In the genomic region with DNA sequence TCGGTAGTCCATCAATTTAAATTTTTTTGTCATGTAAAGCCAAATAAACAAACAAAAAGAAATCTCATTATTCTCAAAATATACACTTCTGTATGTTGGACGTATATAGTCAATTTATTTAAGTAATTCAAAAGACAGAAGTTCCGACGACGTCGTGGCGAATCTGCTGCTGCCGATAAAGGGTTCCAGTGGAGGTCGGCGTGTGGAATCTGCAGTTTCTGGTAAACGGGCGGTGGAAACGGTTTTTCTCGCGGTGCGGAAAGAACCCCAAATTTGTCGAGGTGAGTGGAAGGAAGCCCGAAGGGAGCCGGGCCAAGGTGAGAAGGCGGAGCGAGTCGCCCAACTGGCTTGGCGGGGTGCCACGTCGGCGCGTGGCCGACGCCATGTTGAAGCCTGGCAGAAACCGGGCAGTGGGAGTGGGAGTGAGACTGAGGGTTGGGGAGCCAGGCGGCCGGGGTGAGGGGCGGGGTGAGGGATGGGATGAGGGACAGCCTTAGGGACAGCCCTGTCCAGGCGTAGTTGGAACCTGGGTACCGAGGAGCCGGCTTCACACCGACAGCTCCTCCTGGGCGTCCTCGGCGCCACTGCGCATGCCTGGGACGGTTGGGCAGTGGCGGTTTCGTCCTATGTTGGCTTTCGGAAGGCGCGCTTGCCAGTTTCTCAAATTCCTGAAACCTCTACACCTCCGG, we compare ENCODE assay signal across 8 mouse cellular contexts. TPM values are rescaled to one million over a fixed set of nuclear protein-coding genes. Genes with fewer than 3 reads are reported as not detected.
DNase-seq lines count a peak whose midpoint lies in the region; ATAC-seq lines count a peak whose summit lies in the region.

A gene (plus strand): TSS at position 169 of the 689 bp plus-strand sequence.

- H3K36me3 ChIP-seq in forebrain, embryonic 10.5 days (replicated peaks) = peaks cover 16% of the 10 kb centered on the region
- H3K36me3 ChIP-seq in heart, embryonic 15.5 days = no peaks in the 10 kb centered on the region
- H3K36me3 ChIP-seq in liver, embryonic 15.5 days (replicated peaks) = no peaks in the 10 kb centered on the region
- H3K36me3 ChIP-seq in neural tube, embryonic 12.5 days = peaks cover 6% of the 10 kb centered on the region

- peak within 1 kb of the TSS; percentile 99 for H3K27ac ChIP-seq in forebrain, embryonic 10.5 days
- H3K27ac ChIP-seq in heart, embryonic 15.5 days = peak within 1 kb of the TSS; percentile 98
- peak within 1 kb of the TSS; percentile 97 for H3K27ac ChIP-seq in liver, embryonic 15.5 days (replicated peaks)
- H3K27ac ChIP-seq in neural tube, embryonic 12.5 days = peak within 1 kb of the TSS; percentile 94

- H3K9ac ChIP-seq in heart, embryonic 15.5 days = peak within 1 kb of the TSS; percentile 62
- H3K9ac ChIP-seq in liver, embryonic 15.5 days = peak within 1 kb of the TSS; percentile 83
- peak within 1 kb of the TSS; percentile 78 for H3K9ac ChIP-seq in neural tube, embryonic 12.5 days

- peak within 1 kb of the TSS; percentile 67 for H3K4me2 ChIP-seq in heart, embryonic 15.5 days
- H3K4me2 ChIP-seq in liver, embryonic 15.5 days = peak within 1 kb of the TSS; percentile 79
- H3K4me2 ChIP-seq in neural tube, embryonic 12.5 days (replicated peaks) = peak within 1 kb of the TSS; percentile 72

- H3K4me3 ChIP-seq in forebrain, embryonic 10.5 days = peak within 1 kb of the TSS; percentile 77
- peak within 1 kb of the TSS; percentile 66 for H3K4me3 ChIP-seq in heart, embryonic 15.5 days
- peak within 1 kb of the TSS; percentile 79 for H3K4me3 ChIP-seq in liver, embryonic 15.5 days (replicated peaks)
- peak within 1 kb of the TSS; percentile 65 for H3K4me3 ChIP-seq in neural tube, embryonic 12.5 days

- ATAC-seq in heart, embryonic 15.5 days (replicated peaks; ENCODE audit: insufficient number of reproducible peaks, insufficient read depth, low FRiP score, low read depth) = peak; percentile 94
- peak; percentile 81 for ATAC-seq in liver, embryonic 15.5 days (ENCODE audit: insufficient read depth)
- ATAC-seq in neural tube, embryonic 12.5 days (ENCODE audit: low FRiP score, low read depth) = peak; percentile 93

- under 1% methylated on average over 48 of the region's 48 CpGs for WGBS in forebrain, embryonic 10.5 days
- under 1% methylated on average over 48 of the region's 48 CpGs for WGBS in heart, embryonic 15.5 days
- WGBS in liver, embryonic 15.5 days (ENCODE audit: insufficient replicate concordance) = under 1% methylated on average over 48 of the region's 48 CpGs
- under 1% methylated on average over 48 of the region's 48 CpGs for WGBS in neural tube, embryonic 12.5 days

- no peaks in the 10 kb centered on the region for H3K9me3 ChIP-seq in forebrain, embryonic 10.5 days
- no peaks in the 10 kb centered on the region for H3K9me3 ChIP-seq in heart, embryonic 15.5 days (replicated peaks)
- H3K9me3 ChIP-seq in liver, embryonic 15.5 days (replicated peaks) = no peaks in the 10 kb centered on the region
- H3K9me3 ChIP-seq in neural tube, embryonic 12.5 days = no peaks in the 10 kb centered on the region

- DNase-seq in CD8-positive naive resting alpha-beta T cell, adult 2 months (ENCODE audit: low read depth in 2 of 2, low spot score in 2 of 2) = peak; percentile 92 to 93
- peak; percentile 86 for DNase-seq in c-Kit-positive CD71-negative TER-119-negative erythroid progenitor cells, embryonic 14.5 days (ENCODE audit: low read depth)
- peak; percentile 92 for DNase-seq in forebrain, embryonic 10.5 days (ENCODE audit: extremely low spot score, low spot score)
- peak; percentile 92 to 95 for DNase-seq in kidney, postnatal 25 days
- peak; percentile 86 for DNase-seq in telencephalon, adult 2 months (ENCODE audit: low read depth, low spot score)

- H3K4me1 ChIP-seq in forebrain, embryonic 10.5 days = peaks cover 24% of the 10 kb centered on the region
- peaks cover 18% of the 10 kb centered on the region for H3K4me1 ChIP-seq in heart, embryonic 15.5 days (replicated peaks)
- H3K4me1 ChIP-seq in liver, embryonic 15.5 days (replicated peaks) = peaks cover 46% of the 10 kb centered on the region
- peaks cover 16% of the 10 kb centered on the region; the same call in 1 of the 2 replicates for H3K4me1 ChIP-seq in neural tube, embryonic 12.5 days

- no peaks in the 10 kb centered on the region for H3K27me3 ChIP-seq in forebrain, embryonic 10.5 days (ENCODE audit: poor library complexity, severe bottlenecking)
- no peaks in the 10 kb centered on the region for H3K27me3 ChIP-seq in heart, embryonic 15.5 days
- H3K27me3 ChIP-seq in liver, embryonic 15.5 days = no peaks in the 10 kb centered on the region
- H3K27me3 ChIP-seq in neural tube, embryonic 12.5 days (replicated peaks) = no peaks in the 10 kb centered on the region

RNA-seq across cellular contexts. Expression of the gene that starts here (rescaled TPM):
- 35.8 and 37.2 TPM in 2 replicates for polyA plus RNA-seq in forebrain, embryonic 10.5 days (2016; fragmentation: Nextera tagmentation; extraction: Ambion mirVana)
- polyA plus RNA-seq in heart, embryonic 15.5 days (2015; fragmentation: Nextera tagmentation; extraction: Ambion mirVana) = 19.2 and 20.7 TPM in 2 replicates
- polyA plus RNA-seq in liver, embryonic 15.5 days (2015; fragmentation: Nextera tagmentation; extraction: Ambion mirVana) = 10.5 and 10.8 TPM in 2 replicates
- polyA plus RNA-seq in neural tube, embryonic 12.5 days (2016; fragmentation: Nextera tagmentation; extraction: Ambion mirVana) = 29.5 and 29.6 TPM in 2 replicates

Comparison
In these comparisons a context has a peak if more than half of its experiments do, and no peak if none do; other contexts are left out.
1. Peak in every context shown above with its lines: DNase-seq, ATAC-seq, H3K4me3 ChIP-seq and H3K27ac ChIP-seq.